Mouse (Mus musculus) ES-Bruce4 (cell line): ENCODE results near the gene Gm36210.
"Not testable (repeated sequence)": the region's sequence is repeated elsewhere in the genome, so short reads cannot be mapped to it uniquely, and the experiment has no call there.

ENCODE experiments used
- CTCF ChIP-seq: IDR thresholded peaks from one replicate; pipeline ENCODE4 v1.8.1; 2011; ENCODE audit warnings: low read depth, low read length
- EP300 ChIP-seq: IDR thresholded peaks from 2 replicates; pipeline ENCODE4 v1.6.1; 2011; ENCODE audit warnings: low read depth, low read length; ENCODE audit not compliant: insufficient read depth

DNA sequence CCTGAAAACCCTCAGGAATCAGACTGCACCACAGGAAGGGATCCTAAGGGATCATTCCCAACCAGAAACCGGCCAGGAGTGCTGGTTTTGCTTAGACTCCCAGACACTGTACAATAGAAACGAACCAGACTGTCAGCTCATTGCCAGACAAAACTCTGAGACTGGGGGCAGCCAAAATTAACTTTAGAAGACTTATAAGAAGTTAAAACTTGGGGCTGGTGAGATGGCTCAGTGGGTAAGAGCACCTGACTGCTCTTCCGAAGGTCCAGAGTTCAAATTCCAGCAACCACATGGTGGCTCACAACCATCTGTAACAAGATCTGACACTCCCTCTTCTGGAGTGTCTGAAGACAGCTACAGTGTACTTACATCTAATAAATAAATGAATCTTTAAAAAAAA, 45.4 kb downstream of the Gm36210 start:
- TF ChIP-seq CTCF, EP300: not testable (repeated sequence)
